Mouse (Mus musculus): ENCODE results near the gene Gstm2. TPM values are rescaled to one million over a fixed set of nuclear protein-coding genes. Genes with fewer than 3 reads are reported as not detected.
"Not testable (repeated sequence)": the region's sequence is repeated elsewhere in the genome, so short reads cannot be mapped to it uniquely, and the experiment has no call there.

Gene Gstm2
- polyA plus RNA-seq, 1 experiment from 2014 or later: 11.7 TPM

DNA sequence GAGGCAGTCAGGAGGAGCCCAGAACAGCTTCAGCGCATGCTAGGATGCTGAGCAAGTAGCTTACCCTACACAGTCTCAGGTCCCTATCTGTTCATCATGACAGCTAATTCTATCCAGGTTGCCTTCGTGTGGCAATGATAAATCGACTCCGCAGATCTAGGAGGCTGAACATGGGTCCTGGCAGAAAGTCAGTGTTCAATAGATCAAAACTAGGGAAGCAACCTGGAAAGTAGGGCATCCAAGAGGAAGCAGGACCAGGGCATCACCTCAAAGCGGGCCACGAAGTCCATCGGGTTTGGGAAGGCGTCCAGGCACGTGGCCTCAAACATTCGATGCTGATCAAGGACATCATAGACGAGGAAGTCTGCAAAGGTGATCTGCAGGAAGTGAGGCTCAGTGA lies 35.7 kb downstream of the Gstm2 start:
- TF ChIP-seq CTCF (IDR thresholded peaks at IDR 0.05): no peak
- DNase-seq (ENCODE audit: low read depth, low spot score): no peak
- no peaks in the 10 kb centered on the region for H3K27me3 ChIP-seq
- ATAC-seq: no peak
- ChIA-PET POLR2A (interaction anchor here (0.8 kb wide), 1 partner anchor 263 kb away, joined by 3 read pairs; no protein-coding TSS in a partner anchor), CTCF (interaction anchor here (1.0 to 4.3 kb wide), 7 partner anchors 11 to 111 kb away, joined by 3 to 25 read pairs (median 5); partner anchors contain the start of genes Gstm1 and Gstm7)
- in situ Hi-C loops (cut with MboI; ENCODE audit: low pct_unique_long_range_greater_than_20kb): loop anchor here (5.0 kb wide), 1 partner anchor 67 kb away; the partner anchor contains the start of gene Gstm1

GRCm38 (mm10) chr3:107949461-107949860 lies 36.8 kb downstream of the Gstm2 start:
- ATAC-seq; H3K27me3 ChIP-seq; DNase-seq (ENCODE audit: low read depth, low spot score); in situ Hi-C loops (cut with MboI; ENCODE audit: low pct_unique_long_range_greater_than_20kb): not testable (repeated sequence)
- ChIA-PET POLR2A (interaction anchor here (0.5 to 1.4 kb wide), 3 partner anchors 10 to 133 kb away, joined by 3 to 4 read pairs (median 3); no protein-coding TSS in a partner anchor), CTCF (interaction anchor here (0.9 to 4.3 kb wide), 12 partner anchors 10 to 199 kb away, joined by 3 to 25 read pairs (median 4); partner anchors contain the start of genes Gstm1 and Gstm7)

- ATAC-seq: no peak
- no peaks in the 10 kb centered on the region for H3K27me3 ChIP-seq
- peak; percentile 39 for TF ChIP-seq CTCF (IDR thresholded peaks at IDR 0.05)
- DNase-seq (ENCODE audit: low read depth, low spot score): no peak
- POLR2A ChIA-PET: no interaction called here
- CTCF ChIA-PET: interaction anchor here (1.0 to 1.5 kb wide), 2 partner anchors 15 to 203 kb away, joined by 3 to 4 read pairs; no protein-coding TSS in a partner anchor
- in situ Hi-C loops (cut with MboI; ENCODE audit: low pct_unique_long_range_greater_than_20kb): no loop called here
Measured at GRCm38 (mm10) chr3:107945729-107946128, 40.5 kb downstream of the Gstm2 start.

GRCm38 (mm10) chr3:107943239-107943990 lies 42.8 kb downstream of the Gstm2 start, which contains the start of gene Gstm6:
Gene Gstm6 (minus strand): TSS chr3:107943749.
- ATAC-seq (no peak), DNase-seq (ENCODE audit: low read depth, low spot score) (no peak)
- TF ChIP-seq CTCF (IDR thresholded peaks at IDR 0.05): peak; percentile 53
- ChIA-PET CTCF (interaction anchor here (0.6 to 5.3 kb wide), 7 partner anchors 10 to 205 kb away, joined by 3 to 23 read pairs (median 5); partner anchors contain the start of genes Gstm1 and Gstm7), POLR2A (no interaction called here)
- no peaks in the 10 kb centered on the region for H3K27me3 ChIP-seq
- in situ Hi-C loops (cut with MboI; ENCODE audit: low pct_unique_long_range_greater_than_20kb): no loop called here

GRCm38 (mm10) chr3:107941261-107941660 lies 45.0 kb downstream of the Gstm2 start:
- in situ Hi-C loops (cut with MboI; ENCODE audit: low pct_unique_long_range_greater_than_20kb): no loop called here
- CTCF ChIA-PET: interaction anchor here (1.8 to 5.3 kb wide), 5 partner anchors 11 to 121 kb away, joined by 5 to 25 read pairs (median 20); partner anchors contain the start of genes Gstm1 and Gstm7
- no peaks in the 10 kb centered on the region for H3K27me3 ChIP-seq
- POLR2A ChIA-PET: interaction anchor here (0.5 kb wide), 1 partner anchor 41 kb away, joined by 5 read pairs; no protein-coding TSS in a partner anchor
- DNase-seq (ENCODE audit: low read depth, low spot score): no peak
- no peak for ATAC-seq
- TF ChIP-seq CTCF (IDR thresholded peaks at IDR 0.05): no peak

DNA sequence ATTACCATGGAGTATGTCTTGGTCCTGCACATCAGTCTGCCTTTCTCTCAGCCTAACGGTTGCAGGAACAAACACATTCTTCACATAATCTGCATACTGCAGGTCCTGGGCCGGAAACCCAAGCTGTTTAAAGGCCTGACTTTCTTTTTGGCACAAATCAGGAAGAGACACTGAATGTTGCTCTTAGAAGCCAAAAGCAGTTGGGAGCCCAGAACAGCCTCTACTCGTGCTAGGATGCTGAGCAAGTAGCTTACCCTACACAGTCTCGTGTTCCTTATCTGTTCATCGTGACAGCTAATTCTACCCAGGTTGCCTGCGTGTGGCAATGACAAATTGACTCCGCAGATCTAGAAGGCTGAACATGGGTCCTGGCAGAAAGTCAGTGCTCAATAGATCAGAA lies 45.7 kb downstream of the Gstm2 start:
- DNase-seq (ENCODE audit: low read depth, low spot score) (no peak), ATAC-seq (peak; percentile 14)
- in situ Hi-C loops (cut with MboI; ENCODE audit: low pct_unique_long_range_greater_than_20kb): no loop called here
- H3K27me3 ChIP-seq: no peaks in the 10 kb centered on the region
- CTCF ChIA-PET: interaction anchor here (1.3 to 5.3 kb wide), 9 partner anchors 9 to 207 kb away, joined by 4 to 25 read pairs (median 20); partner anchors contain the start of genes Gstm1 and Gstm7
- TF ChIP-seq CTCF (IDR thresholded peaks at IDR 0.05): no peak
- POLR2A ChIA-PET: interaction anchor here (1.1 kb wide), 1 partner anchor 9 kb away, joined by 4 read pairs; the partner anchor contains the start of gene Gstm7

GRCm38 (mm10) chr3:107939830-107940229 lies 46.4 kb downstream of the Gstm2 start:
- in situ Hi-C loops (cut with MboI; ENCODE audit: low pct_unique_long_range_greater_than_20kb): loop anchor here (5.0 kb wide), 2 partner anchors 122 to 207 kb away; partner anchors contain the start of gene Gnai3
- ATAC-seq: no peak
- no peaks in the 10 kb centered on the region for H3K27me3 ChIP-seq
- POLR2A ChIA-PET: interaction anchor here (1.0 to 1.2 kb wide), 3 partner anchors 8 to 109 kb away, joined by 3 to 4 read pairs (median 4); partner anchors contain the start of gene Gstm7
- no peak for TF ChIP-seq CTCF (IDR thresholded peaks at IDR 0.05)
- CTCF ChIA-PET: interaction anchor here (0.7 to 5.3 kb wide), 14 partner anchors 9 to 208 kb away, joined by 3 to 25 read pairs (median 8); partner anchors contain the start of genes Gstm1 and Gstm7
- DNase-seq (ENCODE audit: low read depth, low spot score): no peak

- in situ Hi-C loops (cut with MboI; ENCODE audit: low pct_unique_long_range_greater_than_20kb): loop anchor here (5.0 kb wide), 2 partner anchors 123 to 208 kb away; partner anchors contain the start of gene Gnai3
- no peaks in the 10 kb centered on the region for H3K27me3 ChIP-seq
- POLR2A ChIA-PET: interaction anchor here (1.0 to 1.4 kb wide), 4 partner anchors 8 to 110 kb away, joined by 3 to 4 read pairs (median 4); partner anchors contain the start of gene Gstm7
- TF ChIP-seq CTCF (IDR thresholded peaks at IDR 0.05): peak; percentile 99
- CTCF ChIA-PET: interaction anchor here (0.7 to 5.3 kb wide), 15 partner anchors 9 to 208 kb away, joined by 3 to 25 read pairs (median 7); partner anchors contain the start of genes Gstm1 and Gstm7
- ATAC-seq (peak; percentile 85), DNase-seq (ENCODE audit: low read depth, low spot score) (peak; percentile 82)
Measured at GRCm38 (mm10) chr3:107939403-107939802, 46.9 kb downstream of the Gstm2 start.

DNA sequence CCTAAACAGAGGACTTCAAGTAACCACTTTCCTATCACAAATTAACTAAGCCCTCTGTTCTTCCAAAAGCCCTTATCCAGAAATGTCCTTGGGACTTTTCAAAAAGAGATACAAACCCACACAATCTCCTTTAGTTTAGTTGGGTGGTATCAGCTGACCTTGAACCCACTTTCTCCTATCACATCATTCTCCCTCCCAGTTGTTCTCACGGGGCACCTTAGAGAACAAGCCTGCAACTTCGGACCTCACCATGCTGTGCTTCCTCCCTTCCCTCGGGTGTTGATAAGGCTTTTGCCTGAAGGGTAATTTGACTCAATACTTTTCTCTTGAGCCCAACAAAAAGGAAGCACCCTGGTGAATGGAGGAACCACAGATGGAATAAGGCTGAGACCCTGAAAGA lies 50.4 kb downstream of the Gstm2 start:
- TF ChIP-seq CTCF (IDR thresholded peaks at IDR 0.05): no peak
- ChIA-PET CTCF (interaction anchor here (1.0 kb wide), 1 partner anchor 17 kb away, joined by 3 read pairs; no protein-coding TSS in a partner anchor), POLR2A (no interaction called here)

GRCm38 (mm10) chr3:107935268-107935667 lies 51.0 kb downstream of the Gstm2 start:
- in situ Hi-C loops (cut with MboI; ENCODE audit: low pct_unique_long_range_greater_than_20kb): loop anchor here (5.0 kb wide), 2 partner anchors 127 to 212 kb away; partner anchors contain the start of gene Gnai3
- POLR2A ChIA-PET: no interaction called here
- CTCF ChIA-PET: interaction anchor here (1.0 kb wide), 1 partner anchor 11 kb away, joined by 3 read pairs; no protein-coding TSS in a partner anchor

More for the DNA sequence above, 50.4 kb downstream of the Gstm2 start:
- in situ Hi-C loops (cut with MboI; ENCODE audit: low pct_unique_long_range_greater_than_20kb): loop anchor here (5.0 kb wide), 2 partner anchors 126 to 211 kb away; partner anchors contain the start of gene Gnai3
- ATAC-seq (no peak), DNase-seq (ENCODE audit: low read depth, low spot score) (no peak)
- H3K27me3 ChIP-seq: no peaks in the 10 kb centered on the region

More at GRCm38 (mm10) chr3:107935268-107935667, 51.0 kb downstream of the Gstm2 start:
- no peak for TF ChIP-seq CTCF (IDR thresholded peaks at IDR 0.05)
- DNase-seq (ENCODE audit: low read depth, low spot score): no peak
- no peak for ATAC-seq
- H3K27me3 ChIP-seq: no peaks in the 10 kb centered on the region
